Mouse (Mus musculus) urinary bladder, postnatal 10 days (tissue): ENCODE results near the gene Cryab.
A peak's percentile ranks its signal among the peaks of the same experiment; 100 is the strongest.

Source experiments
- DNase-seq: peaks from one replicate; pipeline ENCODE4 v3.0.0; 2022; ENCODE audit warnings: low spot score

Gene Cryab

DNA sequence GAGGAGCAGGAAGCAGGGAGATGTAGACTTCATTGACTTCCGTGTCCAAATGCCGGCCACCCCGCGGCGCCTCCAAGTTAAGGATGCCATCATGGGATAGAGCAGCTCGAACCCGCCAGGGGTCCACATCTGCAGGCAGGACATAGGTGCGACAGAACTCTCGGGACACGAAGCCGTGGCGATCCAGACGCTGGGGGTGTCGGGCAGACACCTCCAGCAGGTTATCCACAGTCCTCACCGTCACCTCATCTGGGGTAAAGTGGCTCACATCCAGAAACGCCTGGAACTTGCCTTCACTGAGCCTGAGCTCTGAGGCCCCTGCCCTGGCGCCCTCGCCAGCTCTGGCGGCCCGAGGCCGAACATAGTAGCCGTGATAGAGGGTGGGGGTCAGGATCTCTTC lies at the start of gene Cryab:
Cryab (plus strand) TSS at position 3 of the 400 bp plus-strand sequence.
- no peak for DNase-seq

GRCm38 (mm10) chr9:50704907-50705306 lies 46.2 kb upstream of the Cryab start:
- no peak for DNase-seq

- DNase-seq: no peak
These were observed 42.0 kb upstream of the Cryab start for GRCm38 (mm10) chr9:50709108-50709507.

DNA sequence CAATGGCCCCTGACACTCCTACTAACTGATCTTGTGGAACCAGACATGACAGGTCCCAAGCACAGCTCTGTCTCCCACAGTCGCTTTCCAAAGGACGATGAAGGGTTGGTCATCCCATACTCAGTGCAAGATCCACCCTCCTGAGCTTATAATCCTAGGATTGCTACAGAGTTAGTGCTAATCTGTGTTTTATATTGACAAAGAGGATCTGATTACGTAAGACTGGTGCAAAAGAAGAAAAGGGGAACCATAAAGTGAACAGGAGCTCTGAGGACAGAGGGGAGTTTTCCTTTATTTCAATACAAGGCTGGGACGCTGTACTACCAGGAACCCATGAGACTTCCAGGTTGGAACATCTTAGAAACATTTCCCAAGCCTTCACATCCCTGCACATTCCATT lies 39.8 kb upstream of the Cryab start:
- no peak for DNase-seq

DNA sequence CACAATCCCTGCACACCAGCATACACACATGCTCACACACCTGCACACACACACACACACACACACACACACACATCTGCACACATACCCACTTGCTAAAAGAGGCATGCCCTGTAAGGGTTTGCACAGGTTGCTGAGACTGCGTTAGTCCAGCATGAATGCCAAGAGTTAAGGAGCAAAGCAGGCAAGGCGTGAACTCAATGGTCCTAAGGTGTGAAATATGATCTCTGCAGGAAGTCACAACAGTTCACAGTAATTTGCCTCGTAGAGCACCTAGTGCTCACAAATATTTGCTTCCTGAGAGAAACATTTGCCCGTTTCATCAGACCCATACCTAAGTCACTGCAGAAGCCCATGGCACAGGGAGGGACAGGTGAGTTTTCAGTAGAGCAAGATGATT lies 36.9 kb upstream of the Cryab start:
- DNase-seq: no peak

DNA sequence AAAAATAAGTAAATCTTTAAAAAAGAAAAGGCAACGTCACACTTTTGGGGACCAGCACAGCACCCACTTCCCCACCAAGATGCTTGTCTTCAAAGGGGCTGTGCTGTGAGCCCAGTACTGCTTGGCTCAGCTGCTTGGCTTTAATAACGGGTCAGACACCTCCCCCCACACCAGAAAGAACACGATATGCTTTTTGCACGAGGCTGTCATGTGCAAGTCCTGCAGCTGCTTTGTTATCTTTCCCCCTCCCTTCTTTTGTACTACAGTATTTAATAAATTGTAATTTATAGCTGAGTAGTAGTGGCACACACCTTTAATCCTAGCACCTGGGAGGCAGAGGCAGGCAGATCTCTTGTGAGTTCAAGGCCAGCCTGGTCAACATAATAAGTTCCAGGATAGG lies 32.2 kb upstream of the Cryab start:
- DNase-seq: no peak

GRCm38 (mm10) chr9:50721061-50721460 lies 30.1 kb upstream of the Cryab start:
- DNase-seq: no peak

- DNase-seq: no peak
These were observed 28.6 kb upstream of the Cryab start for GRCm38 (mm10) chr9:50722451-50722911.

DNA sequence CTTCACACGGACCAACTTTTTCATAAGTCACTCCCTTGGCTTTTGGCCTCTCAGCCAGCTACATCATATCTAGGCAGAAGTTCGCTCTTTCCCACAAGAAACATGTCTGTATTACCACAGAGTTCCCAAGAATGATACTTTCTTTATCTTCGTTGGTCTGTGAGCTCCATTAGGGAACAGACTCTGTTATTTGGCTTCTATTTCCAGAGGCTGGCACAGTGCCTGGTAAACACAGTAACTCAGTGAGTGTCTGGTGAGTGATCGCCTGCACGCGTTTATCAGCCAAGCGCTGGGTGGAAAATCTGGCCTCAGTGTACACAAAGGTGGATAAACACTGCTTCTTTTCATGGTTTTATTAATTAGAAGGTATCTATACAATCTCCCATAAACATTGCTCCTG lies 27.7 kb upstream of the Cryab start:
- no peak for DNase-seq

- no peak for DNase-seq
These were observed 27.0 kb upstream of the Cryab start for GRCm38 (mm10) chr9:50724147-50724546.

DNA sequence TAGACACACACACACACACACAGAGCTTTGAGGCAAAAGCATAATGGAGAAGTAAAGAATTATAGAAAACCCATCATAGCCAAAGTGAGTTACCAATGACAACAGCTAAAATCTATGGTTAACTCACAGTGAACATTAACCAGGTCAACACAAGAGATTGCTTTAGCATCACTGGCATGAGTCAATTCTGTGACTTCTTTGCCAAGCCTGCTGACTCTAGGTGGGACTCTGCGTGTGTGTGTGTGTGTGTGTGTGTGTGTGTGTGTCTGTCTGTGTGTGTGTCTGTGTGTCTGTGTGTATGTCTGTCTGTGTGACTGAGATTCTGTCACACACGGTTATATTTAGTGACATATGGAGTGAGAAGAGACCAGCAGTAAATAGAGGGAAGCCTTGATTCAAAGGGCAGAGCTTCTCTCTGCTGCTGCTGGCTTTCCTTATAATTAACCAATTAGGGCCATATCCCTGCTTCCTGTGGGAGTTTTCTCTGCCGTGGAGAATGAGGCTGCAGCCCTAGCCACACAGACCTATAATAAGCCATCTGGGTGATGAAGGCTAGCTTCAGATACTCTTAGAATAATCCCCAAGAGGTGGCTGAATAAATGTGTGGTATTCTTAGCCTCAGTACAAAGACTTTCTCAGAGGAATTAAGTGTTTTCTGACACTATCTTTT lies 26.3 kb upstream of the Cryab start:
- no peak for DNase-seq

DNA sequence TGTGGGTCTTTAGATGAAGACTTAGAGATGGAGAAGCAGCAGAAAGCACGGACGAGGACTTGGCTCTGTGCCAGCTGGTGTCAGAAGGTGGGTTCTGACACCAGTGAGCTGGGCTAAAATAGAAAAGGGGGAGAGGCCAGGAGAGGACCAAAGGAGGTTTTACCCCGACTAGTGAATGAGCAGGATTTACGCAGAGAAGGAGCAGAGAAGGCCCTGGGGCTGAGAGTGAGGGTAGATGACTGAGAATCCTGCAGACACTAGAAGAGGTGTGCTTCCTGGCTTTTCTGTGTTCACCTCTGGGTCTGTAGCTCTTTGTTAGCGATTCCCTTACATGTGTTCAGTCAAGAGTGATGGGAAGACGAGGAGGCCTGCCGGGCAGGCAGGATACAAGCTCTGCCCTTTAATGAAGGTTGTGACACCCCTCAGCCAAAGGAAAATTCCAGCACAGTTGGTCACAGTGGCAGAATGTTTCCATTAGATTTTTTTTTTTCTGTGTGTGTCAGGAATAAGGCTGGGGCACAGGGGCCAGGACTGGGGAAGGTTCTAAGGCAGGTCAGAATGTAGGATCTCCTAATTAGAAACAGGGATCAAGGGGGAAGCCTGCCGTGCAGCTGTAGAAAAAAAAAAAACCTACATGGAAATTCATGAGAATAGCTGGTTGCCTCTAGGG lies 25.1 kb upstream of the Cryab start:
- no peak for DNase-seq

DNA sequence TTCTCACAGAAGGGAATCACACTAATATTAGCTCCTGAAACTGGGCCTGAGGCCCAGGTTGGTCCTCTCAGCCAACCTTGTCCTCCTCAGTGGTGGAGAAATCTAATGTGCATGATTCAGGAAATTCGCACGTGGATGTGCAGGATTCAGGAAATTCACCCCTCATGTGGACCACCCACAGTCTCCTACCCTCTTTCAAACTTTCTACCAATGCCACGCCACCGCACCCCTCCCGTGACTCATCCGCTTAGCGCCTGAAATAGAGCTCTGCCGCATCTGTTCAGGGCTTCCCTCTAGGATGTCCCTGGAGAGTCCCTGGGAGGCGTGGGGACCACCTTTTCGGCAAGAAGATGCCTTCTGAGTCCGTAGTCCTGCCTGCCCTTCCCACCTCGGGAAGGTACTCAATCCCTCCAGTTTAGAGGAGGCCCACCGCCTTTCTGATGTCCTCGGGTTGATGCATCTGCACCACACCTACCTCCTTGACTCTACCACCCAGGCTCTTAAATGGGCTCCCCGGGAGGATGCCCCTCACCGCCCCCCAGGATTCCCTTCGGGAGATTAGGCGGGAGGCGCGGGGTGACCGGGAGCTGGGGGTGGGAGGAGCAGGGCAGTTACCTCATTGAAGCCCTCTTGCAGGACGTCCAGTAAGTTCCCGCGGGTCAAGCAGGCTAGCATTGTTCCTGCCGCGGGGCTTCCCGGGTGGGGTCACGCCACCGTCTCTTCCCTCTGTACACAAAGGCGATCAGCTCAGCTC lies 23.8 kb upstream of the Cryab start:
- DNase-seq: no peak

GRCm38 (mm10) chr9:50727925-50728651 lies 23.0 kb upstream of the Cryab start:
- DNase-seq: no peak

GRCm38 (mm10) chr9:50729600-50729999 lies 21.5 kb upstream of the Cryab start:
- no peak for DNase-seq

DNA sequence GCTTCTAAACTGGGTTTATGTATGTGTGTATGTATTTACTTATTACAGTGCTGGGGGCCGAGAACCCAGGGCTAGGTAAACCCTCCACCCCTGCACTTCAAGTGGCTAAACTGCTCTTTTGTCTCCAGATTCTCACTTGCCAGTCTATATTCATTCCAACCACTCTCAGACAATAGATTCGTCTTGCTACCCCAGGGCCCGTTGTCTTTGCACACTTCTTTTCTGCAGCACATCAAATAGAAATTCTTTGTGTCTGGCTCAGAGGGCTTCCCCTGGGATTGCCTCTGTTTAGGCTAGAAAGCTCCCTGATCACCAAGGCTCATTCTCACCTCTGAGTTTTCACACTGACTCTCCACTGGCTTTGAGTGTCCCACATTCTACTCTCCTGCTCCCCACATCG lies 18.6 kb upstream of the Cryab start:
- no peak for DNase-seq

DNA sequence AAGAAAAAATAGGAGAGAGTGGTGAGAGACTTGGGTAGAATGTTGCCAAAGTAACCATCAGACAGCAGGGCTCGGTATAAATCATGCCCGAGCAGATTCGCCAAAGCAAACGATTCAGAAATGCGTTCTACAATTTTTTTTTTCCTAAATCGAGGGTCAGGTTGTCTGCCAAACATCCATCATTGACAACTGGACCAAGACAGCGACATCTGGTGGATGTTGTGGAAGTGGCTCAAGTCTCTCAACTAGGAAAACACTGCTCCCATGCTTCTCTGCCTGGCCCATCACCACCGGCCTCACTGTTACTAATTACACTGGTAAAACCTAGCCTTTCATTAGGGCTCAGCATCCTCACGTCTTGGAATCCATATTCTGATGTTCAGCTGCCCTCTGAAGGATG lies 16.1 kb upstream of the Cryab start:
- DNase-seq: no peak

DNA sequence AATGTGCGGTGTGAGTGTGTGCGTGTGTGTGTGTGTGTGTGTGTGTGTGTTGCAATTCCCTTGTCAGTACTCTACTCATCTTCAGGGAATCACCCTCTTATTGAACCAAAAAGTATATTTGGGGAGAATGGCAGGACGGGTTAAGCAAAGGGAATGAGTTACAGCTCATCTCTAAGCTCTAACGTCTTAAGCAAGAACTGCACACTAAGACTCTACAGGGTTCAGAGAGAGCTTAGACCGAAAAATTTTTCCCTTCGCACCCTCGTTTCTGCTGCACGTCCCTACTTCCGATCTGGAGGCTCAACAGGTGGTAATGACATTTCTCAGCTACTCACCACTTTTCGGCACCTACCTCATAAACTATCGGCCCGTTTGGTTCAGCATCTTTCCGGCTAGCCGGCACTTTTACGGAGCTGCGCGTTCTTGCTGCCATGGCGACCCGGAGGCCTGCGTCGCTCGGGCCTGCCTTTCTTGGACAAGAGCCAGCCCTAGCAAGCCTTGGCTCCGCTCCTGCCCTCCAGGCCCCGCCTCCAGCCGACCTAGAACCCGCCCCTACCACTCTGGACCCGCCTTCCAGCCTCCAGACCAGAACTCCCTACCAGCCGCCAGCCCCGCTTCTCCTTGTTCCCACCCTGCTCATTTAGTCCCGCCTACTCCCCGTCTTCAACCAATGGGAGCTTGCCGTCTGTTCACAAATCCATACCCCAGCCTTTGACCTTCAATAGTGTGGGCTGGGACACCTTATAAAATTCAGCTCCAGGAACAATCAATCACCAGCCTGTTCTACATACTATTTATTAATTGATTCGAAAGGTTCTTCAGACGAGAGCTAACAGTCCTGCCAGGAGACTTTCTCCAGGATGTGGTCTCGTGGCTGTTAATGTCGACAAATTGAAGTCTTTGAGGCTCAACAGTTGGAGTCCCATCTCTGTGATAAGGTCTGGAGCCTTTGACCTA lies 11.9 kb upstream of the Cryab start, which contains the start of gene Dixdc1:
Dixdc1 (minus strand) TSS at position 604 of the 957 bp plus-strand sequence.
- peak; percentile 83 for DNase-seq

DNA sequence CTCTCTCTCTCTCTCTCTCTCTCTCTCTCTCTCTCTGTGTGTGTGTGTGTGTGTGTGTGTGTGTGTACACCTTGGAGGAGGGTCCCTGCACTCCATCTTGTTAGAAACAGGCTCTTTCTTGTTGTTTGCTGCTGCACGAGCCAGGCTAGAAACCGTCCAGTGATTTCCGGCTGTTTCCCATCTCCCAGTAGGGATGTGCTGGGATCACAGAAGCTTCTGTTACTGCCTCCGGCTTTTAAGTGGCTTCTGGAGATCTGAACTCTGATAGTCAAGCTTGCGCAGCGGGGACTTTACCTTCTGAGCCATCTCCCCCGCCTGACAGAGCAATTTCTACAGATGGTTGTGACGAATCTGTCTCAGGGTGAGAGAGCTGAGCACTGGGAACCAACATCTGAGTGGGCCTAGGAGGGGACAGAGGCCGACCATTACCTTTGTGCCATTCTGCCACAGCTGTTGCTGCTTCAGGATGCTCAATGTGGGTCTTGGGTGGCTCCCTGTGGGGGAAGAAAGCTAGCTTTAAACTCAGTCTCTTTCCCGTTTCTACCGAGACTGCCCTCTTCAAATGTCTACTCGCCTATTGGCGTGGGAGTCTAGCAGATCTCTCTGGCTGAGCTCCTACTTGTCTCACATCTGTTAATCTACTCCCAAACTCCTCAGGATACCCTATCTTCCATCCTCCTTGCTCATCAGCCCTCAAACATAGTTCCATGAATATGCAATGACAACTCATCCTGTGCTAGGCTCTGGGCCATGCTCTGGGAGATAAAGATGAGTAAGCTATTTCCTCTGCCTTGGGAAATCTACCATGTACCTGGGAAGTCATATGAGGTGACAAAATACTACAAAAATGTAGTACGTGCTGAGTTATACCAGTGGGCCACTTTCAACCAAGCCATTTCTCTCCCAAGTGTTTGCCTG lies 10.0 kb upstream of the Cryab start:
- no peak for DNase-seq

- no peak for DNase-seq
These were observed 8.9 kb upstream of the Cryab start for GRCm38 (mm10) chr9:50742261-50742660.
